Mouse (Mus musculus) MEL (cell line): Measurements from ENCODE around the gene Mxd4.

Experiments used
- CTCF ChIP-seq, 3 experiments: IDR thresholded peaks in 2 of 3; conservative IDR thresholded peaks in 1 of 3; 2 replicates each; pipeline ENCODE4 v1.5.1; 2011 to 2012; ENCODE audit warnings: low read length in 3 of 3, low read depth in 2 of 3, mild to moderate bottlenecking in 2 of 3, improper control_type of control experiment in 1 of 3, inconsistent platforms in 1 of 3, mixed read lengths in 1 of 3, moderate library complexity in 1 of 3; ENCODE audit not compliant: control insufficient read depth in 1 of 3, insufficient read depth in 1 of 3, poor library complexity in 1 of 3, severe bottlenecking in 1 of 3
- SMC3 ChIP-seq: IDR thresholded peaks from 2 replicates; pipeline ENCODE4 v1.6.1; 2011; ENCODE audit warnings: low read depth, low read length, improper control_type of control experiment

- no peak for TF ChIP-seq CTCF (IDR thresholded peaks at IDR 0.05 in 2 of 3, conservative IDR thresholded peaks at IDR 0.05 in 1 of 3; ENCODE audit: control insufficient read depth in 1 of 3, insufficient read depth in 1 of 3, low read depth in 2 of 3, low read length in 3 of 3, poor library complexity in 1 of 3, severe bottlenecking in 1 of 3)
- TF ChIP-seq SMC3, result no peak
These were observed 2.4 kb downstream of the Mxd4 start for GRCm38 (mm10) chr5:34185051-34185580.
